Mouse (Mus musculus): ENCODE data around the gene Tmtc2. TPM values are rescaled to one million over a fixed set of nuclear protein-coding genes. Genes with fewer than 3 reads are reported as not detected.

Tmtc2 gene
- 10.9 and 12.2 TPM in 2 replicates for polyA plus RNA-seq (2016; fragmentation: Nextera tagmentation; extraction: Ambion mirVana)

DNA sequence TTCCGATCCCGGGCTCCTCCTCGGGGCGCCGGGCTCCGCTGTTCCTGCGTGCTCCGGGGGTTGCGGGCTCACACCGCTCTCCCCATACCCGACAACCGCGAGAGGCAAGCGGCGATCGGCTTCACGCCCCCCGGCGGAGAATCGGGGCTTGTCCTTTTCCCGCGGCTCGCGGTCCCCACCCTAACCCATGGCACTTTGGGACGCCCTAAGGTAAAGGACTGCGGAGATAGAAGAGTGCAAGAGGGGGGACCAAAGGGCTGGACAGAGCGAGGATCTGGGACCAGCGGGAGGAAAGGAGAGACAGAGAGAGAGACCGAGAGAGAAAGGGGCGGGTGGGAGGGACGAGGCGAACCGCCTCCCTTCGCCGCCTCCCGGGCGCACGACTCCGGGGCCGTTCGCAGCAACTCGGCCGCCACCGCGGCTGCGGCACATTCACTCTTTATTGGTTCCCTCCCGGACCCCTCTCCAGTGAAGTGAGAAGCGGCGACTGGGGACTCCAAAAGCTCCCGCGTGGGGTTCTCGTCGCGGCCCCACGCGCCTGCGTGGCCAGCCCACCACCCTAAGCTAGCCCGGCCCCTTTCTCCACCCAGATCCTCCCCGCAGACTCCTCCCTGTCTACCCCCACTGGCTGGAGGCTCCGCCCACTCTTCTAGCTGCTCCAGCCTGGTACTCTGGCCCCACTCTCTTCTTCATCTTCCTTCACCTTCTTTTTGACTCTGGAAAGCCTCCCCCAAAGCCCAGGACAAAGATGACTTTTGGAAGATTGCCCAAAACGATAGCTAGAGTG, at the start of gene Tmtc2:
TSS of gene Tmtc2 (minus strand) at position 544 of the 787 bp plus-strand sequence.
- ATAC-seq (ENCODE audit: low FRiP score, low read depth), result peak; percentile 96
- H3K36me3 ChIP-seq, result no peaks in the 10 kb centered on the region
- no peaks in the 10 kb centered on the region for H3K9me3 ChIP-seq
- H3K27ac ChIP-seq (replicated peaks), result peak within 1 kb of the TSS; percentile 86
- H3K27me3 ChIP-seq, result peaks cover 14% of the 10 kb centered on the region; the same call in 1 of the 2 replicates
- H3K9ac ChIP-seq (replicated peaks), result peak within 1 kb of the TSS; percentile 75
- H3K4me3 ChIP-seq, result peak within 1 kb of the TSS; percentile 72
- peaks cover 15% of the 10 kb centered on the region for H3K4me1 ChIP-seq
- peak within 1 kb of the TSS; percentile 90 for H3K4me2 ChIP-seq (replicated peaks)
- WGBS, result under 1% methylated on average over 59 of the region's 61 CpGs

- Histone ChIP-seq H3K9ac (replicated peaks) (no peak overlapping the region), H3K36me3 (no peaks in the 10 kb centered on the region), H3K4me3 (no peak overlapping the region), H3K27me3 (no peaks in the 10 kb centered on the region), H3K4me2 (replicated peaks) (no peak overlapping the region), H3K27ac (replicated peaks) (no peak overlapping the region), H3K4me1 (no peaks in the 10 kb centered on the region), H3K9me3 (0 out of 2 replicates have a peak, but pooled peaks cover 4% of the 10 kb centered on the region)
- ATAC-seq (ENCODE audit: low FRiP score, low read depth), result no peak
- WGBS, result 93% methylated on average over 3 of the region's 3 CpGs
Measured at GRCm38 (mm10) chr10:105612117-105612516, 37.9 kb upstream of the Tmtc2 start.

- H3K27ac ChIP-seq (replicated peaks), result no peak overlapping the region
- WGBS, result 89% methylated on average over 8 of the region's 8 CpGs
- no peak overlapping the region for H3K4me3 ChIP-seq
- no peak for ATAC-seq (ENCODE audit: low FRiP score, low read depth)
- no peak overlapping the region for H3K9ac ChIP-seq (replicated peaks)
- H3K4me2 ChIP-seq (replicated peaks), result no peak overlapping the region
- no peaks in the 10 kb centered on the region for H3K9me3 ChIP-seq
- H3K27me3 ChIP-seq, result no peaks in the 10 kb centered on the region
- 0 out of 2 replicates have a peak, but pooled peaks cover 6% of the 10 kb centered on the region for H3K4me1 ChIP-seq
- no peaks in the 10 kb centered on the region for H3K36me3 ChIP-seq
Measured at GRCm38 (mm10) chr10:105598826-105599225, 24.6 kb upstream of the Tmtc2 start.

GRCm38 (mm10) chr10:105597226-105597625, 23.0 kb upstream of the Tmtc2 start:
- Histone ChIP-seq H3K4me2 (replicated peaks) (no peak overlapping the region), H3K4me3 (no peak overlapping the region), H3K9me3 (no peaks in the 10 kb centered on the region), H3K4me1 (0 out of 2 replicates have a peak, but pooled peaks cover 6% of the 10 kb centered on the region), H3K27ac (replicated peaks) (no peak overlapping the region), H3K27me3 (no peaks in the 10 kb centered on the region), H3K9ac (replicated peaks) (no peak overlapping the region), H3K36me3 (no peaks in the 10 kb centered on the region)
- WGBS, result 87% methylated on average over 3 of the region's 3 CpGs
- ATAC-seq (ENCODE audit: low FRiP score, low read depth), result no peak

- no peak overlapping the region for H3K9ac ChIP-seq (replicated peaks)
- no peak overlapping the region for H3K27ac ChIP-seq (replicated peaks)
- no peaks in the 10 kb centered on the region for H3K36me3 ChIP-seq
- 0 out of 2 replicates have a peak, but pooled peaks cover 6% of the 10 kb centered on the region for H3K4me1 ChIP-seq
- no peak overlapping the region for H3K4me3 ChIP-seq
- 83% methylated on average over 7 of the region's 7 CpGs for WGBS
- no peak for ATAC-seq (ENCODE audit: low FRiP score, low read depth)
- H3K27me3 ChIP-seq, result no peaks in the 10 kb centered on the region
- H3K9me3 ChIP-seq, result no peaks in the 10 kb centered on the region
- H3K4me2 ChIP-seq (replicated peaks), result no peak overlapping the region
Measured at GRCm38 (mm10) chr10:105595480-105596102, 21.3 kb upstream of the Tmtc2 start.

- H3K4me1 ChIP-seq, result no peaks in the 10 kb centered on the region
- H3K4me2 ChIP-seq (replicated peaks), result no peak overlapping the region
- no peaks in the 10 kb centered on the region for H3K36me3 ChIP-seq
- no peak overlapping the region for H3K9ac ChIP-seq (replicated peaks)
- no peaks in the 10 kb centered on the region for H3K9me3 ChIP-seq
- H3K27me3 ChIP-seq, result no peaks in the 10 kb centered on the region
- H3K4me3 ChIP-seq, result no peak overlapping the region
- no peak overlapping the region for H3K27ac ChIP-seq (replicated peaks)
- ATAC-seq (ENCODE audit: low FRiP score, low read depth), result no peak
Measured at GRCm38 (mm10) chr10:105588141-105588540, 13.9 kb upstream of the Tmtc2 start.

DNA sequence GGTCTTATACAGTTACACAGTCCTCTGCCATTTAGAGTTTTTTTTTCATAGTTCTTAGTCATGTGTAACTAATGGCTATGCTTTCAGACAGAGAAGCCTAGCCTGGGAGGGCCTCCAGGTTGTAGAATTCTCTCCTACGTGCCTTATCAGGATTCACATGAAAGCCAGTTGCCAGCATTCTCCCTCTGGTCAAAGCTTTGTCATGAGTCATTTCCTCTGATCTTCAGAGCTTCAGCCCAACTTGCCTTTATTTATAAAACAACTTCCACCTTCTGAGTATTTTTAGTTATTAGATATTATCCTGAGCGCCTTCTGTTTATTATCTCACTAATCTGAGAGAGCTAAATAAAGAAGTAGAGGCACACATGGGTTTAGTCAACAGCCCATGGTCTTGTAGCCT, 5.1 kb upstream of the Tmtc2 start:
- Histone ChIP-seq H3K4me3 (no peak overlapping the region), H3K9ac (replicated peaks) (no peak overlapping the region), H3K36me3 (no peaks in the 10 kb centered on the region), H3K27ac (replicated peaks) (no peak overlapping the region), H3K9me3 (no peaks in the 10 kb centered on the region), H3K4me1 (no peaks in the 10 kb centered on the region), H3K27me3 (no peaks in the 10 kb centered on the region), H3K4me2 (replicated peaks) (no peak overlapping the region)
- 66% methylated on average over 2 of the region's 2 CpGs for WGBS
- ATAC-seq (ENCODE audit: low FRiP score, low read depth), result no peak

GRCm38 (mm10) chr10:105578291-105578845, 4.1 kb upstream of the Tmtc2 start:
- Histone ChIP-seq H3K36me3 (no peaks in the 10 kb centered on the region), H3K27me3 (no peaks in the 10 kb centered on the region), H3K27ac (replicated peaks) (no peak overlapping the region), H3K9me3 (no peaks in the 10 kb centered on the region), H3K4me3 (no peak overlapping the region), H3K4me1 (no peaks in the 10 kb centered on the region), H3K9ac (replicated peaks) (no peak overlapping the region), H3K4me2 (replicated peaks) (no peak overlapping the region)
- ATAC-seq (ENCODE audit: low FRiP score, low read depth), result no peak
- 63% methylated on average over 8 of the region's 8 CpGs for WGBS

DNA sequence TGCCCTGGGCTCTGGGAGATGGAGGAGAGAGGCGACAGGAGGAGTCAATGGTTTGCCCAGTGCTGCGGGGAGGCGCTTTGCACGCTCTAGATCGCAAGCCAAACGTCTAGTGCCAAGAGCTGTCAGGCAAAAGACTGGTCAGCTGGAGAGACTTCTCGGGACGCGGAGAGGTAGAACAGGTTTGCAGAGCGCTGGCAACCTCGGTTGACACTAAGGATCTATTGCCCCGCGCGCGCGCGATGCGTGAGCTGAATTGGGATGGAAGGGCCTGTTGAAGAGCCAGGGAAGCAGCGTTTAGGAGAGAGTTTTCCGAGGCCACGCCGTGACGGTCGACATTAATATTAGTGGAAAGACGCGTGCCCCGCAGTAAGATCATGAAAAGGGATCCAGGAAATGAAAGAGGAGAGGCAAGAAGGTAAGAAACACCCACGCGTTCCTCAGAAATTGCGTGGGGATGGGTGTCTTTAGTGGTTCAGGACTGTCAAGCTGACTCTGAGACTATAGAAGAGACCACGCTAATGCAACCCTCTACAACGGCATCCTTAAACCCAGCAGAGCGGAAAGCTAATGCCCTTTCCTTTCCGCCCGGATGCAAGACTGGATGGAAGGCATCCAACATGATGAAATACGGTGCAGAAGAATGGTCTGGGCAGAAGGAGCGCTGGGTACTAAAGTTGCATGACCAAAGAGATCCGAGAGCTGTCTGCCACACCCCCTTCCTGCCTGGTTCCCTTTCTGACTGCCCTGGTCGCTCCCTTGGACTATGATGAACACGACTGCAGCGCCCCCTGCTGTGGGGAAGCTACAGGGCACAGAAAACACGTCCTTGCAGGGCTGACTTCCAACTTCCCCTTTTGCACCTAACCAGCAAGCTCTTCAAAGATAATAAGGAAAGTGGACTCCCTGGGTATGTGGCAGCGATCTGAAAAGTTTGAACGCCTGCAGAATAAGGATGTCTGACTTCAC, 727 bp upstream of the Tmtc2 start:
- ATAC-seq (ENCODE audit: low FRiP score, low read depth), result peak; percentile 77
- Histone ChIP-seq H3K27ac (replicated peaks) (peak overlapping the region; percentile 86), H3K9ac (replicated peaks) (peak overlapping the region; percentile 75), H3K4me1 (peaks cover 15% of the 10 kb centered on the region), H3K4me3 (peak overlapping the region; percentile 72), H3K4me2 (replicated peaks) (peak overlapping the region; percentile 90), H3K9me3 (no peaks in the 10 kb centered on the region), H3K36me3 (no peaks in the 10 kb centered on the region), H3K27me3 (peaks cover 14% of the 10 kb centered on the region; the same call in 1 of the 2 replicates)
- under 1% methylated on average over 44 of the region's 44 CpGs for WGBS

DNA sequence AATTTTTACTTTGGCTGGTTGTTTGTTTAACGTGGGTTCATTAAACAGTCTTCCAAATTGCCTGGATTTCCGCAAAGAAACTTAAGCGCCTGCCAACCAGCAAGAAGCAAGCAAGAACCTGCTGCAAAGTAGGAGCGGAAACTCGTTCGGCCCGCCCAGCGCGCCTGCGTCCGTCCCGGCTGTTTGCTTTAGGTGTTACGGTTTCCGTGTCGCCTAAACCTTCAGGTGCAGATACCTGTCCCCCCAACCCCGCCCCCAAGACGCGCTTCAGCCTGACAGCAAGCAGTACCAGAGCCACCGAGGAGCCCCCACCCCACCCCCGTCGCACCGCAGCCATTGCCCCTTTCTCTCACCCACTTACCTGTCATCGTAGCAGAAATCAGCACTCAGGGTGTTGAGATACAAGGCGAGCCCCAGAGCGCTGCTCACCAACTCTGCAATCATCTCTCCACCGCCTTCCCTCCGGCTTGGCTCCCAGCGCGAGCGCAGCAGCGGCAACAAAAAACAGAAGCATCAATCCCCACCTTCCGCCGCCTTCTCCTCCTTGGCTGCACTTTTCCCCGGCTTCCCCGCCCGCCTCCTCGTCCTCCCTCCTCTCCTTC, 844 bp downstream of the Tmtc2 start:
- peaks cover 14% of the 10 kb centered on the region; the same call in 1 of the 2 replicates for H3K27me3 ChIP-seq
- H3K4me3 ChIP-seq, result peak overlapping the region; percentile 72
- peak; percentile 14 for ATAC-seq (ENCODE audit: low FRiP score, low read depth)
- no peaks in the 10 kb centered on the region for H3K36me3 ChIP-seq
- peak overlapping the region; percentile 75 for H3K9ac ChIP-seq (replicated peaks)
- peak overlapping the region; percentile 86 for H3K27ac ChIP-seq (replicated peaks)
- peak overlapping the region; percentile 90 for H3K4me2 ChIP-seq (replicated peaks)
- peaks cover 15% of the 10 kb centered on the region for H3K4me1 ChIP-seq
- WGBS, result 0% methylated on average over 37 of the region's 37 CpGs
- H3K9me3 ChIP-seq, result no peaks in the 10 kb centered on the region

DNA sequence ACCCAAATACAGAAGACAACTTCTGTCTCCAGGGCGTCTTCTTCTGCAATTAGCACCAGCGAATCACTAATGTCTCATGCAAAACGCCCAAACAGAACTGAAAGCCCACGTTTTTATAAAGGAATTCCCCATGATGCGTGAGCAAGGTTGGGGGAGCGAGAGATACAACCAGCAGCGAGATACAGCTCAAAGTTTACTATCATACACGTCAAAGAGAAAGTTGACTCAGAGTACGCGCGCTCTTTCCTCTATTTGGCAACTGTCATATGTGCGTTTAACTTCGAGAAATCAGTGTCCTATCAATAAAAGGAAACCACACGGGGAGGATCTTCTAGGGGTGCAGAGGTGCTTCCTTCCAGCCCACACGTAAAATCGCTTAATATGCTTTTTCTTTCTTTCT, 1.4 kb downstream of the Tmtc2 start:
- Histone ChIP-seq H3K27me3 (peaks cover 14% of the 10 kb centered on the region; the same call in 1 of the 2 replicates), H3K9ac (replicated peaks) (peak overlapping the region; percentile 41; the same call in 1 of the 2 replicates), H3K27ac (replicated peaks) (no peak overlapping the region), H3K9me3 (no peaks in the 10 kb centered on the region), H3K36me3 (no peaks in the 10 kb centered on the region), H3K4me3 (peak overlapping the region; percentile 72), H3K4me1 (peaks cover 15% of the 10 kb centered on the region), H3K4me2 (replicated peaks) (peak overlapping the region; percentile 90)
- ATAC-seq (ENCODE audit: low FRiP score, low read depth), result no peak
- 2% methylated on average over 16 of the region's 16 CpGs for WGBS

Measured in midbrain, embryonic 12.5 days (tissue).